Mouse (Mus musculus) thymus, adult 2 months (tissue): ENCODE results near the gene Hadhb.

Experiments
- CTCF ChIP-seq: fragments of 200-500 bp; IDR thresholded peaks from 2 replicates; pipeline ENCODE4 v1.5.1; 2012; ENCODE audit warnings: mild to moderate bottlenecking, control low read depth, low read length, moderate library complexity, borderline replicate concordance; ENCODE audit not compliant: control insufficient read depth, poor library complexity, insufficient read depth; ENCODE audit errors: extremely low read depth
- POLR2A ChIP-seq: fragments of 200-500 bp; IDR thresholded peaks from 2 replicates; pipeline ENCODE4 v1.6.1; 2012; ENCODE audit warnings: mild to moderate bottlenecking, low read length, control low read depth, moderate library complexity; ENCODE audit not compliant: control insufficient read depth, poor library complexity, insufficient read depth; ENCODE audit errors: extremely low read depth

DNA sequence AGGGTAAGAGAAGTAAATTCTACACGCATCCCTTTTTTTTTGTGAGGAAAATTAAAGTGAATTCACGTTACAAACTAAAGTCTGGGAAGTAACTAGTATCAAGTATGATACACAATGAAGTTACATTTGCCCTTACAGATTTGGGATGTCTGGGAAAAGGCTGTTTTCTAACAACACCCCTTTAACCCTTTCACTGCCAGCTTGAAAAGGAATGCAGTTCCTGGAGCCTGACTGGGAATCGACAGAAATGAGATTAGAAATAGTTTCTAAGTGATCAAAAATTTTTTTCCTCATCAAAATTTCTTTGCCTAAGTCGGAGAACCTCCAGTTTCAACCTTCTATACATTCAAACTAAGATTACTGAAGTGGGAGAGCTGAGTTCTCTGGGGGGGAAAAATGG, 1.0 kb upstream of the Hadhb start:
- TF ChIP-seq CTCF (no peak), POLR2A (no peak)
